Mouse (Mus musculus): ENCODE results near the gene Lrba.

- no peak for TF ChIP-seq CTCF (IDR thresholded peaks at IDR 0.05; ENCODE audit: low read depth)
- no peak for TF ChIP-seq EP300 (optimal IDR thresholded peaks at IDR 0.05)
Measured at GRCm38 (mm10) chr3:86802825-86803224, 578.3 kb downstream of the Lrba start.
